ENCODE assay signal across 8 mouse cellular contexts in the genomic region with DNA sequence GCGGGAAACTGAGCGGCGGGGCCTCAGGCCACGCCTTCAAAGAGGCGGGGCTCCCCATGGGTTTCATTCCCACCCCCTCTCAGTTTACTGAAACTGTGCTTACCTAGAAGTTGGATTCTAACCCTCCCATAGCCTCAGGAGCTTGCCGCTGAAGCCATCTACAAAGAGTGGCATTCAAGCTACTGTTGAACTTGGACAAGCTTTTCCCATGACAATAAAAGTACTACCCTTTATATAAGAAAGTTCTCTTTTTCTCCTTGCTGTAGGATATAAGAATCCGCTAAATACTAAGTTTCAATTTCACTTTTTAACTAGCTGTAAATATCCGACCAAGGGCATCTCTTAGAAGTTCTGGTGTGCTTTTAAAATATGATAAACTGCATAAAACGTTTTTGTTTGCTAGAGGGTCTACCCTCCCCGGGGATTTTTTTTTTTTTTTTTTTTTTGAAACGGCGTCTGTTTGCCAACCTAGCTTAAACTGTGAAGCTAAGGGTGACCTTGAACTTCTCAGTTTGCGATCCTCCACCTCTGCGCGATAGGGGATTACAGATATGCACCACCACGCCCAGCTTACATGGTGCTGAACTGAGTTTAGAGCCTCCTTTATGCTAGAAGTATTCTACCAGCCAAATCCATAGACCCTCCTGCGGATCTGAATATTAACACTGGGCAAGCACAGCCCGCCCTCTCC. TPM values are rescaled to one million over a fixed set of nuclear protein-coding genes. Genes with fewer than 3 reads are reported as not detected.
A peak's percentile ranks its signal among the peaks of the same experiment; 100 is the strongest.
DNase-seq lines count a peak whose midpoint lies in the region; ATAC-seq and TF ChIP-seq lines count a peak whose summit lies in the region.

No protein-coding gene starts in this region.

- no peak overlapping the region for H3K27ac ChIP-seq in cortical plate, adult 2 months (ENCODE audit: insufficient read depth, low read length)
- peak overlapping the region; percentile 79 for H3K27ac ChIP-seq in limb, embryonic 15.5 days
- H3K27ac ChIP-seq in neural tube, embryonic 13.5 days (replicated peaks) = no peak overlapping the region

- ATAC-seq in limb, embryonic 15.5 days (ENCODE audit: insufficient number of reproducible peaks, low FRiP score, low TSS enrichment, low read depth) = no peak
- no peak for ATAC-seq in neural tube, embryonic 13.5 days (ENCODE audit: low read depth)

- H3K4me3 ChIP-seq in cortical plate, adult 2 months (ENCODE audit: insufficient read depth, low read length) = peak overlapping the region; percentile 58
- H3K4me3 ChIP-seq in limb, embryonic 15.5 days = peak overlapping the region; percentile 95
- H3K4me3 ChIP-seq in neural tube, embryonic 13.5 days = peak overlapping the region; percentile 79

- H3K4me2 ChIP-seq in limb, embryonic 15.5 days = peak overlapping the region; percentile 75
- peak overlapping the region; percentile 87 for H3K4me2 ChIP-seq in neural tube, embryonic 13.5 days

- H3K9ac ChIP-seq in limb, embryonic 15.5 days = 0 out of 2 replicates have a peak overlapping the region, but pooled peaks have one; percentile 55
- H3K9ac ChIP-seq in neural tube, embryonic 13.5 days = peak overlapping the region; percentile 72; the same call in 1 of the 2 replicates

- WGBS in limb, embryonic 15.5 days = 28% methylated on average over 18 of the region's 18 CpGs
- WGBS in neural tube, embryonic 13.5 days = 34% methylated on average over 18 of the region's 18 CpGs

- no peak for TF ChIP-seq POLR2A in cortical plate, adult 2 months (IDR thresholded peaks at IDR 0.05; ENCODE audit: extremely low read depth, insufficient read depth, low read length)

- DNase-seq in adrenal gland, adult 2 months = peak; percentile 25
- no peak for DNase-seq in adrenal gland, postnatal 25 days
- DNase-seq in heart, postnatal 4 days = peak; percentile 9
- DNase-seq in right cerebral cortex, postnatal 10 days (ENCODE audit: low spot score in 2 of 2) = no peak
- no peak for DNase-seq in layer of hippocampus, postnatal 25 days (ENCODE audit: extremely low spot score in 1 of 2, low spot score in 1 of 2)

- no peaks in the 10 kb centered on the region for H3K36me3 ChIP-seq in limb, embryonic 15.5 days
- H3K36me3 ChIP-seq in neural tube, embryonic 13.5 days = no peaks in the 10 kb centered on the region

- H3K27me3 ChIP-seq in limb, embryonic 15.5 days = no peaks in the 10 kb centered on the region
- H3K27me3 ChIP-seq in neural tube, embryonic 13.5 days = no peaks in the 10 kb centered on the region

- H3K9me3 ChIP-seq in limb, embryonic 15.5 days = no peaks in the 10 kb centered on the region
- no peaks in the 10 kb centered on the region for H3K9me3 ChIP-seq in neural tube, embryonic 13.5 days

- H3K4me1 ChIP-seq in cortical plate, adult 2 months (ENCODE audit: control insufficient read depth, insufficient read depth, low read length) = no peaks in the 10 kb centered on the region
- H3K4me1 ChIP-seq in limb, embryonic 15.5 days = peaks cover 4% of the 10 kb centered on the region; the same call in 1 of the 2 replicates
- H3K4me1 ChIP-seq in neural tube, embryonic 13.5 days (replicated peaks) = peaks cover 16% of the 10 kb centered on the region; the same call in 1 of the 2 replicates

- no peak for TF ChIP-seq CTCF in cortical plate, adult 2 months (IDR thresholded peaks at IDR 0.05; ENCODE audit: extremely low read depth, insufficient read depth, low read length)

RNA-seq across cellular contexts. Expression of a gene that starts 0.4 kb away (rescaled TPM):
- under 1 TPM; 0.59 to 0.98 TPM for total RNA-seq in adrenal gland, adult 2 months (2021)
- polyA plus RNA-seq in adrenal gland, adult 2 months (2012; rRNA removed) = 0.32 and 0.42 TPM in 2 replicates
- 2.5 and 2.7 TPM in 2 replicates for total RNA-seq in adrenal gland, postnatal 25 days (2021)
- polyA plus RNA-seq in cortical plate, adult 2 months (2012; rRNA removed) = 0.38 and 0.40 TPM in 2 replicates
- 10 to 100 TPM in 1 of 2 experiments, 1 to 10 TPM in 1; 9.2 to 10.9 TPM for total RNA-seq in heart, postnatal 4 days (2021)
- 1.6 and 2.0 TPM in 2 replicates for polyA plus RNA-seq in limb, embryonic 15.5 days (2015; fragmentation: Nextera tagmentation; extraction: Ambion mirVana)
- polyA plus RNA-seq in neural tube, embryonic 13.5 days (2015; fragmentation: Nextera tagmentation; extraction: Ambion mirVana) = 0.83 and 0.93 TPM in 2 replicates
- under 1 TPM; 0.57 to 0.75 TPM for total RNA-seq in layer of hippocampus, postnatal 25 days (2021)

Comparison
In these comparisons a context has a peak if more than half of its experiments do, and no peak if none do; other contexts are left out.
1. DNase-seq: peak in adrenal gland, adult 2 months (single experiment) and heart, postnatal 4 days (single experiment); none in adrenal gland, postnatal 25 days (single experiment), right cerebral cortex, postnatal 10 days (0 of 2) and layer of hippocampus, postnatal 25 days (0 of 2).
2. Peak in every context shown above with its lines, with median percentiles within 50 percentile points of each other: H3K4me3 ChIP-seq.